Mouse (Mus musculus): ENCODE results near the gene Katnb1. TPM values are rescaled to one million over a fixed set of nuclear protein-coding genes. Genes with fewer than 3 reads are reported as not detected.

The Katnb1 gene
- total RNA-seq, 2 experiments from 2014 or later = 38.5 to 38.9 TPM

GRCm38 (mm10) chr8:95138341-95139050 is 57.5 kb downstream of the Katnb1 start:
- peak in 1 of 2 experiments; percentile 31 for DNase-seq (ENCODE audit: low spot score in 2 of 2)

DNA sequence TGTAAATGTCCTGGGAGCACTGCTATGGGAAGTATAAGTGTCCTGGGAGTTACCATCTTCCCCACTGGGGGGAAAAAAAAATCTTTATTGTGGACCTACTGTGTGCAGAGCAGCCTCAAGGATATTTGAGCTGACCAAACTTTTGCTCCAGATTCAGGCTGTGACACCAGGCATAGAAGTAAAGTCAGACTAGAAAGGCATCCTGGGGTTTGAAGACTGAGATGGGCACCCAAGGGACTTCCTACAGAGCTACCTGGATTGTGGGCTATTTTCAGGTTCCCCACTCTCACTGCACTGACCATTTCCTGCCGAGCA is 58.0 kb downstream of the Katnb1 start:
- no peak for DNase-seq (ENCODE audit: low spot score in 2 of 2)

DNA sequence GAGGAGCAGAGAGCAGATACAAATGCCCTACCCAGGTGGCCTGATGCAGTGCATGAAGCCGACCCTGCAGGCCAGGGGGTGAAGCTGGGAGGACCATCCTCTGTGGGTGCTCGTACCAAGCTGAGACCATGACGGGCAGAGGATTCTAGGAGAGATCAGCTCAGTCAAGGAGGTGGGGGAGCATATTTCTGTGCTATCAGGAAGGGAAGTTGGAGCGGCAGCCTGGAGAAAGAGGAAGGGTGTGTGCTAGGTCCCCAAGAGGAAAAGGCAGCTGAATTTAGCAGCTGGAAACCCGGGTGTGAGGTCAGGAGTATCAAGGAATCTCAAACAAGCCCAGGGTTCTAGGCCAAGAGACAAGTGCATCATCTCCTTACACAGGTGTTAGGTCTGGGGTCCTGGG is 59.6 kb downstream of the Katnb1 start:
- no peak for DNase-seq (ENCODE audit: low spot score in 2 of 2)

GRCm38 (mm10) chr8:95141026-95141425 is 60.0 kb downstream of the Katnb1 start:
- DNase-seq (ENCODE audit: low spot score in 2 of 2) = no peak

- DNase-seq (ENCODE audit: low spot score in 2 of 2) = no peak
Observed at GRCm38 (mm10) chr8:95141469-95142074, 60.6 kb downstream of the Katnb1 start.

- peak; percentile 84 to 90 for DNase-seq (ENCODE audit: low spot score in 2 of 2)
Observed at GRCm38 (mm10) chr8:95142075-95142831, 61.3 kb downstream of the Katnb1 start.

DNA sequence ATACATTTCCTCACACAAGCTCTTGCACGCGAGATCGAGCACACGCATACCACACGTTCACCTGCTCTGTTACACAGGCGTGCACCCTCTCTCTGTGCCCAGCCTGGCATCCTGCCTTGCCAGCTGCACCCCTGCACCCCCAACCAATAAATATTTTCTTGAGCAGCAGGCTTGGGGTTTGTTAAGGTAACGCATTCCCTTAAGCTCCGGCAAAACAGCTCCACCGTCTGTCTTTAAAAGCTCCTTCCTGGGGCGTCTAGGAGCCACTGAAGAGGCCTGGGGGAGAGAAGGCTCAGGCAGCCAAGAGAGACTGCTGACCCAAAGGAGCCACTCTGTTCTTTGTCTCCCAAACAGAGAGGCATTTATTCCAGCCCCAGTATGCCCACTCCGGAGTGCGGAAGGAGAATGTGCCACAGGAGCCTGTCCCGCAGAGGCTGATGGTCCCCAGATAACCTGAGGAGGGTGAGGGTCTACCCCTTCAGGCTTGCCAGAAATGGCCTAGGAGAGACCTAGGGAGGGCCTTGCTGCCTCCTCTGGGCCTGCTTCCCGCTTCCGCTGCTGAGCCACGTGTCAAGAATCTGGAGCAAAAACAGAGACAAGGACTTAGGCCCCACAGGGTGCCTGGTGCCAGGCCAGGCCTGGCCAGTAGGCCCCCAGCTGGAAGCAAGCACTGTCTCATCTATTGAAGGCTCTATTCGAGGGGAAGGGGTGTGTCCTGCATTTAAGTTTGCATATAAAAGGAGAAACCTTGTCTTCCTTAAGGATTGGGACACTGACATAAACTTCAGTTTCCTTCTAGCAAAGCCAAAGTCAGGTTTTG is 62.2 kb downstream of the Katnb1 start:
- DNase-seq (ENCODE audit: low spot score in 2 of 2) = peak; percentile 56 to 73

GRCm38 (mm10) chr8:95143805-95144630 is 63.0 kb downstream of the Katnb1 start:
- DNase-seq (ENCODE audit: low spot score in 2 of 2) = no peak

GRCm38 (mm10) chr8:95144631-95145015 is 63.6 kb downstream of the Katnb1 start:
- no peak for DNase-seq (ENCODE audit: low spot score in 2 of 2)

DNA sequence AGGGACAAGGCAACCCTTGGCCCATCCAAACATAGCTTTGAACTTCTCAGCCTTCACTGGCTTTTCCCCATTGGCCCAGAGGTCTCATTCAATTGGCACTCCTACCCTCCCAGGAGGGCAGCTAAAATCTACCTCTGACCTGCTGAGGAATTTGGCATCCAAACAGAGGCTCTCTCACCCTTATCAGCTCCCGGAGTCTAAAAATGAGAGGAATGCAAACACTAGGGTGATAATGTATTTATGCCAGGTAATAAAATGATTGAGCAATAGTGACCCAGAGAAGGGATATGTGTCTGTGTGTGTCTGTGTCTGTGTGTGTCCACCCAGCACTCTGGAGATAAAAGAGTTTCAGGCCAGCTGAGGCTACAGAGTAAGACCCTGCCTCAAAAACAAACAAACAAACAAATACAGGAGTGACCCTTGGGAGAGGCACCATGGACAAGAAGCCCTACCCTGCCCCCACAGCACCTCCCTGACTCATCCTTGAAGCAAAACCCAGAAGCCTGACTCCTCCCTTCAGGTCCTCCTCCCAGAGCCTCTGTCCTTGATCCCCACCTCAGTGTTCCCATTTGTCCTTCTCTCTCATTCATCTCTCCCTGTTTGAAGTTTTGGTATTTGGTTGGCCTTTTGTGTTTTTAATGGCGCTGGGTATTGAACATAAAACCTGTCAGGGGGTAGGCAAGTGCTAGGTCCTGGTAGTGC is 65.2 kb downstream of the Katnb1 start:
- DNase-seq (ENCODE audit: low spot score in 2 of 2) = no peak

DNA sequence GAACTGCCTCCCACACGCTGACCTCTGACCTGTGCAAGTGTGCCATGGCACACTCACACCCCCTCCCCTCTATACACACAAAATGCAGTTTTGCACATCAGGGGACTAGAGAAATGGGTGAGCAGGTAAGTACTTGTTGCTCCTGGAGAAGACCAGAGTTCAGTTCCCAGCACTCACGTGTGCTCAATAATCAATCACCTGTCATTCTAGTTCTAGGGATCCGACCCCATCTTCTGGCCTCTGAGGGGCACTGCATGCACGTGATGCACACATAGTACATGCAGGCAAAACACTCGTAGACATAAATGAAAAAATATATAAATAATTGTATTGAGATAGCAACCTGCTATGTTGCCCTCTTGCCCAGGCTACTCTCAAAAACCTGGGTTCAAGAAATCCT is 65.9 kb downstream of the Katnb1 start:
- DNase-seq (ENCODE audit: low spot score in 2 of 2) = no peak

- DNase-seq (ENCODE audit: low spot score in 2 of 2) = no peak
Observed at GRCm38 (mm10) chr8:95149426-95149825, 68.4 kb downstream of the Katnb1 start.

GRCm38 (mm10) chr8:95150608-95151007 is 69.6 kb downstream of the Katnb1 start:
- DNase-seq (ENCODE audit: low spot score in 2 of 2) = no peak

Other genes starting within 250 kb of the Katnb1 start
- 10 to 100 TPM; 66.3 to 76.9 TPM for gene Coq9, start 242.9 kb upstream of the Katnb1 start, total RNA-seq (2021)
- 10 to 100 TPM; 73.4 to 95.8 TPM for gene Ciapin1, start 242.8 kb upstream of the Katnb1 start, total RNA-seq (2021)
- 10 to 100 TPM; 52.8 to 58.3 TPM for gene Polr2c, start 223.7 kb upstream of the Katnb1 start, total RNA-seq (2021)
- 10 to 100 TPM; 75.5 to 81.2 TPM for gene Dok4, start 204.9 kb upstream of the Katnb1 start, total RNA-seq (2021)
- 1 to 10 TPM; 4.0 to 4.2 TPM for gene Ccdc102a, start 163.1 kb upstream of the Katnb1 start, total RNA-seq (2021)
- gene Adgrg5, start 157.5 kb upstream of the Katnb1 start, total RNA-seq (2021) = under 1 TPM; 0.18 to 0.55 TPM
- 100 to 1,000 TPM; 160 to 164 TPM for gene Adgrg1, start 106.4 kb upstream of the Katnb1 start, total RNA-seq (2021)
- gene Adgrg3, start 63.5 kb upstream of the Katnb1 start, total RNA-seq (2021) = under 1 TPM; 0.20 to 0.48 TPM
- gene Drc7, start 26.1 kb upstream of the Katnb1 start, total RNA-seq (2021) = 1 to 10 TPM; 1.9 to 3.2 TPM
- 10 to 100 TPM; 72.4 to 90.2 TPM for gene Kifc3, start 121.6 kb downstream of the Katnb1 start, total RNA-seq (2021)
- under 1 TPM; 0.87 to 0.91 TPM for gene Cngb1, start 225.4 kb downstream of the Katnb1 start, total RNA-seq (2021)
- gene Tepp, start 229.4 kb downstream of the Katnb1 start, total RNA-seq (2021) = 1 to 10 TPM; 1.4 to 1.7 TPM

Data from layer of hippocampus, postnatal 10 days (tissue).